Mouse (Mus musculus): Measurements from ENCODE around the gene Lonp1.
A peak's percentile ranks its signal among the peaks of the same experiment; 100 is the strongest.

Gene Lonp1

GRCm38 (mm10) chr17:56626754-56627470 lies at the start of gene Lonp1:
Gene Lonp1, minus strand, starts transcription at chr17:56626887.
- peak; percentile 99 for DNase-seq (ENCODE audit: low read depth, low spot score)

- no peak for DNase-seq (ENCODE audit: low read depth, low spot score)
Measured at GRCm38 (mm10) chr17:56673647-56674416, 47.1 kb upstream of the Lonp1 start.

- DNase-seq (ENCODE audit: low read depth, low spot score) = peak; percentile 100
Measured at GRCm38 (mm10) chr17:56672941-56673646, 46.4 kb upstream of the Lonp1 start, which contains the start of gene Ranbp3. Gene Ranbp3, plus strand, starts transcription at chr17:56673294.

- DNase-seq (ENCODE audit: low read depth, low spot score) = no peak
Measured at GRCm38 (mm10) chr17:56669766-56670165, 43.1 kb upstream of the Lonp1 start.

- peak; percentile 91 for DNase-seq (ENCODE audit: low read depth, low spot score)
Measured at GRCm38 (mm10) chr17:56668384-56669144, 41.9 kb upstream of the Lonp1 start.

- no peak for DNase-seq (ENCODE audit: low read depth, low spot score)
Measured at GRCm38 (mm10) chr17:56667591-56667990, 40.9 kb upstream of the Lonp1 start.

- no peak for DNase-seq (ENCODE audit: low read depth, low spot score)
Measured at GRCm38 (mm10) chr17:56666384-56666783, 39.7 kb upstream of the Lonp1 start.

- peak; percentile 94 for DNase-seq (ENCODE audit: low read depth, low spot score)
Measured at GRCm38 (mm10) chr17:56664333-56664732, 37.6 kb upstream of the Lonp1 start.

- DNase-seq (ENCODE audit: low read depth, low spot score) = no peak
Measured at GRCm38 (mm10) chr17:56663659-56664058, 37.0 kb upstream of the Lonp1 start.

GRCm38 (mm10) chr17:56656171-56656570 lies 29.5 kb upstream of the Lonp1 start:
- no peak for DNase-seq (ENCODE audit: low read depth, low spot score)

GRCm38 (mm10) chr17:56655311-56655710 lies 28.6 kb upstream of the Lonp1 start:
- DNase-seq (ENCODE audit: low read depth, low spot score) = no peak

- DNase-seq (ENCODE audit: low read depth, low spot score) = no peak
Measured at GRCm38 (mm10) chr17:56654771-56655170, 28.1 kb upstream of the Lonp1 start.

GRCm38 (mm10) chr17:56651801-56652200 lies 25.1 kb upstream of the Lonp1 start:
- DNase-seq (ENCODE audit: low read depth, low spot score) = peak; percentile 78

- DNase-seq (ENCODE audit: low read depth, low spot score) = no peak
Measured at GRCm38 (mm10) chr17:56647546-56647945, 20.9 kb upstream of the Lonp1 start.

GRCm38 (mm10) chr17:56643237-56643636 lies 16.6 kb upstream of the Lonp1 start:
- no peak for DNase-seq (ENCODE audit: low read depth, low spot score)

GRCm38 (mm10) chr17:56634023-56634422 lies 7.3 kb upstream of the Lonp1 start:
- no peak for DNase-seq (ENCODE audit: low read depth, low spot score)

GRCm38 (mm10) chr17:56631807-56632206 lies 5.1 kb upstream of the Lonp1 start:
- peak; percentile 97 for DNase-seq (ENCODE audit: low read depth, low spot score)

- DNase-seq (ENCODE audit: low read depth, low spot score) = peak; percentile 30
Measured at GRCm38 (mm10) chr17:56629800-56630781, 3.4 kb upstream of the Lonp1 start.

GRCm38 (mm10) chr17:56627530-56628277 lies 1.0 kb upstream of the Lonp1 start, which contains the start of gene Catsperd:
Gene Catsperd, plus strand, starts transcription at chr17:56628143.
- DNase-seq (ENCODE audit: low read depth, low spot score) = peak; percentile 75
